Mouse (Mus musculus) liver, embryonic 13.5 days (tissue): ENCODE data around the gene Serpinf1. TPM values are rescaled to one million over a fixed set of nuclear protein-coding genes. Genes with fewer than 3 reads are reported as not detected.

ENCODE experiments used
- ATAC-seq: fragments of 200-750 bp; cut with Nextera tagmentation; 2 replicates; pipeline ENCODE4 v1.8.0; 2017; ENCODE audit warnings: low read depth, mild to moderate bottlenecking, moderate number of reproducible peaks, moderate library complexity
- DNase-seq: peaks from one replicate; pipeline ENCODE4 v3.0.0; 2022
- H3K27ac ChIP-seq: fragments of 300-500 bp; sonication (generic); 2 replicates; pipeline ENCODE4 v1.5.1; 2015; ENCODE audit warnings: moderate library complexity, mild to moderate bottlenecking, inconsistent platforms
- H3K27me3 ChIP-seq: fragments of 300-500 bp; sonication (generic); 2 replicates; pipeline ENCODE4 v1.6.1; 2015; ENCODE audit warnings: mild to moderate bottlenecking, inconsistent platforms
- H3K36me3 ChIP-seq: fragments of 300-500 bp; sonication (generic); 2 replicates; pipeline ENCODE4 v1.6.1; 2015; ENCODE audit warnings: mild to moderate bottlenecking, inconsistent platforms
- H3K4me1 ChIP-seq: fragments of 300-500 bp; sonication (generic); replicated peaks from 2 replicates; pipeline ENCODE4 v1.6.1; 2015; ENCODE audit warnings: inconsistent platforms
- H3K4me2 ChIP-seq: fragments of 300-500 bp; sonication (generic); 2 replicates; pipeline ENCODE4 v1.6.1; 2015; ENCODE audit warnings: inconsistent platforms, mild to moderate bottlenecking, moderate library complexity
- H3K4me3 ChIP-seq: fragments of 300-500 bp; sonication (generic); replicated peaks from 2 replicates; pipeline ENCODE4 v1.5.1; 2015; ENCODE audit warnings: mild to moderate bottlenecking, inconsistent platforms
- H3K9ac ChIP-seq: fragments of 300-500 bp; sonication (generic); 2 replicates; pipeline ENCODE4 v1.6.1; 2015; ENCODE audit warnings: mild to moderate bottlenecking, inconsistent platforms
- H3K9me3 ChIP-seq: fragments of 300-500 bp; sonication (generic); replicated peaks from 2 replicates; pipeline ENCODE4 v1.6.1; 2016; ENCODE audit warnings: inconsistent platforms
- WGBS: fragments of 180-500 bp; shearing (Covaris S2); methylation state at CpG from one replicate; pipeline ENCODE4 v1.1.7; 2015; ENCODE audit not compliant: insufficient replicate concordance; 5-methylcytosine and 5-hydroxymethylcytosine counted together
- polyA plus RNA-seq: library from polyadenylated mRNA; unstranded; fragments of >200 nt; fragmentation: Nextera tagmentation; extraction: Ambion mirVana; gene quantifications from 2 replicates; pipeline ENCODE4 v1.2.1, GENCODE M21; 2015

Gene Serpinf1
- polyA plus RNA-seq, 1 experiment from 2014 or later, result 181 TPM

- Histone ChIP-seq H3K27me3 (no peaks in the 10 kb centered on the region), H3K36me3 (peaks cover 23% of the 10 kb centered on the region), H3K4me2 (peak overlapping the region; percentile 100), H3K9ac (peak overlapping the region; percentile 88), H3K4me1 (peaks cover 95% of the 10 kb centered on the region), H3K27ac (peak overlapping the region; percentile 83), H3K4me3 (peak overlapping the region; percentile 73), H3K9me3 (no peaks in the 10 kb centered on the region)
- 71% methylated on average over 10 of the region's 10 CpGs for WGBS
- ATAC-seq (no peak), DNase-seq (no peak)
Measured at GRCm38 (mm10) chr11:75455041-75455736, 32.7 kb upstream of the Serpinf1 start.

- Histone ChIP-seq H3K36me3 (peaks cover 25% of the 10 kb centered on the region), H3K4me1 (peaks cover 95% of the 10 kb centered on the region), H3K4me3 (peak within 1 kb of the TSS; percentile 73), H3K9me3 (no peaks in the 10 kb centered on the region), H3K4me2 (peak within 1 kb of the TSS; percentile 100), H3K27me3 (no peaks in the 10 kb centered on the region), H3K9ac (peak within 1 kb of the TSS; percentile 88), H3K27ac (peak within 1 kb of the TSS; percentile 99)
- peak; percentile 84 for DNase-seq
- peak; percentile 75 for ATAC-seq
- 4% methylated on average over 56 of the region's 56 CpGs for WGBS
Measured at GRCm38 (mm10) chr11:75453991-75454930, 31.8 kb upstream of the Serpinf1 start, which contains the start of gene Wdr81. Gene Wdr81 (minus strand): TSS chr11:75454717.

GRCm38 (mm10) chr11:75452812-75453557 is 30.5 kb upstream of the Serpinf1 start:
- 88% methylated on average over 31 of the region's 31 CpGs for WGBS
- ATAC-seq (no peak), DNase-seq (no peak)
- Histone ChIP-seq H3K9me3 (no peaks in the 10 kb centered on the region), H3K9ac (peak overlapping the region; percentile 88), H3K4me3 (peak overlapping the region; percentile 73), H3K27me3 (no peaks in the 10 kb centered on the region), H3K27ac (peak overlapping the region; percentile 99), H3K36me3 (peaks cover 37% of the 10 kb centered on the region), H3K4me2 (peak overlapping the region; percentile 100), H3K4me1 (peaks cover 95% of the 10 kb centered on the region)

GRCm38 (mm10) chr11:75452081-75452480 is 29.6 kb upstream of the Serpinf1 start:
- H3K4me2 ChIP-seq, result peak overlapping the region; percentile 100
- H3K4me3 ChIP-seq, result peak overlapping the region; percentile 60

GRCm38 (mm10) chr11:75450936-75451335 is 28.4 kb upstream of the Serpinf1 start:
- peak overlapping the region; percentile 100 for H3K4me2 ChIP-seq
- DNase-seq (no peak), ATAC-seq (peak; percentile 51)
- H3K4me3 ChIP-seq, result peak overlapping the region; percentile 60
- 41% methylated on average over 15 of the region's 15 CpGs for WGBS
- H3K4me1 ChIP-seq, result peaks cover 89% of the 10 kb centered on the region
- H3K27me3 ChIP-seq, result no peaks in the 10 kb centered on the region
- peaks cover 58% of the 10 kb centered on the region for H3K36me3 ChIP-seq
- H3K27ac ChIP-seq, result peak overlapping the region; percentile 99
- H3K9me3 ChIP-seq, result no peaks in the 10 kb centered on the region
- H3K9ac ChIP-seq, result peak overlapping the region; percentile 83

More at GRCm38 (mm10) chr11:75452081-75452480, 29.6 kb upstream of the Serpinf1 start:
- peaks cover 97% of the 10 kb centered on the region for H3K4me1 ChIP-seq
- 91% methylated on average over 8 of the region's 8 CpGs for WGBS
- H3K27ac ChIP-seq, result peak overlapping the region; percentile 99
- H3K9ac ChIP-seq, result peak overlapping the region; percentile 83
- peaks cover 46% of the 10 kb centered on the region for H3K36me3 ChIP-seq
- no peak for ATAC-seq
- no peaks in the 10 kb centered on the region for H3K27me3 ChIP-seq
- no peaks in the 10 kb centered on the region for H3K9me3 ChIP-seq
- DNase-seq, result no peak

GRCm38 (mm10) chr11:75450304-75450908 is 27.9 kb upstream of the Serpinf1 start:
- H3K4me3 ChIP-seq, result peak overlapping the region; percentile 60
- 41% methylated on average over 8 of the region's 8 CpGs for WGBS
- no peaks in the 10 kb centered on the region for H3K9me3 ChIP-seq
- peak; percentile 67 for DNase-seq
- H3K27ac ChIP-seq, result peak overlapping the region; percentile 99
- H3K4me1 ChIP-seq, result peaks cover 87% of the 10 kb centered on the region
- ATAC-seq, result peak; percentile 74
- H3K4me2 ChIP-seq, result peak overlapping the region; percentile 100
- peak overlapping the region; percentile 83 for H3K9ac ChIP-seq
- H3K36me3 ChIP-seq, result peaks cover 63% of the 10 kb centered on the region
- H3K27me3 ChIP-seq, result no peaks in the 10 kb centered on the region

GRCm38 (mm10) chr11:75449695-75450094 is 27.2 kb upstream of the Serpinf1 start:
- Histone ChIP-seq H3K4me2 (peak overlapping the region; percentile 100), H3K4me1 (peaks cover 87% of the 10 kb centered on the region), H3K4me3 (peak overlapping the region; percentile 60), H3K36me3 (peaks cover 70% of the 10 kb centered on the region), H3K27me3 (no peaks in the 10 kb centered on the region), H3K9ac (peak overlapping the region; percentile 83), H3K9me3 (no peaks in the 10 kb centered on the region), H3K27ac (peak overlapping the region; percentile 99)
- peak; percentile 72 for ATAC-seq
- peak; percentile 77 for DNase-seq
- 19% methylated on average over 7 of the region's 7 CpGs for WGBS

GRCm38 (mm10) chr11:75448575-75448974 is 26.1 kb upstream of the Serpinf1 start:
- no peaks in the 10 kb centered on the region for H3K9me3 ChIP-seq
- H3K27ac ChIP-seq, result peak overlapping the region; percentile 99
- H3K9ac ChIP-seq, result peak overlapping the region; percentile 83
- peaks cover 81% of the 10 kb centered on the region for H3K36me3 ChIP-seq
- DNase-seq (no peak), ATAC-seq (peak; percentile 13)
- 35% methylated on average over 3 of the region's 3 CpGs for WGBS
- H3K4me2 ChIP-seq, result peak overlapping the region; percentile 100
- peak overlapping the region; percentile 60 for H3K4me3 ChIP-seq
- H3K4me1 ChIP-seq, result peaks cover 87% of the 10 kb centered on the region
- H3K27me3 ChIP-seq, result no peaks in the 10 kb centered on the region

GRCm38 (mm10) chr11:75443711-75444110 is 21.2 kb upstream of the Serpinf1 start:
- no peak overlapping the region for H3K4me2 ChIP-seq

GRCm38 (mm10) chr11:75441601-75442000 is 19.1 kb upstream of the Serpinf1 start:
- Histone ChIP-seq H3K36me3 (peaks cover 73% of the 10 kb centered on the region), H3K4me1 (peaks cover 56% of the 10 kb centered on the region), H3K9ac (no peak overlapping the region; the same call in 1 of the 2 replicates), H3K4me3 (no peak overlapping the region), H3K27ac (peak overlapping the region; percentile 64; the same call in 1 of the 2 replicates), H3K27me3 (no peaks in the 10 kb centered on the region), H3K4me2 (no peak overlapping the region), H3K9me3 (no peaks in the 10 kb centered on the region)
- ATAC-seq (no peak), DNase-seq (no peak)
- 92% methylated on average over 16 of the region's 16 CpGs for WGBS

More at GRCm38 (mm10) chr11:75443711-75444110, 21.2 kb upstream of the Serpinf1 start:
- Histone ChIP-seq H3K9me3 (no peaks in the 10 kb centered on the region), H3K4me1 (peaks cover 70% of the 10 kb centered on the region), H3K27me3 (no peaks in the 10 kb centered on the region), H3K4me3 (no peak overlapping the region), H3K36me3 (peaks cover 87% of the 10 kb centered on the region), H3K9ac (no peak overlapping the region), H3K27ac (peak overlapping the region; percentile 74)
- ATAC-seq, result peak; percentile 73
- DNase-seq, result no peak
- WGBS, result 86% methylated on average over 8 of the region's 8 CpGs
